Mouse (Mus musculus): ENCODE results near the gene Rcan1. TPM values are rescaled to one million over a fixed set of nuclear protein-coding genes. Genes with fewer than 3 reads are reported as not detected.
"Not testable (repeated sequence)": the region's sequence is repeated elsewhere in the genome, so short reads cannot be mapped to it uniquely, and the experiment has no call there.

Rcan1 gene
- polyA plus RNA-seq, 1 experiment from 2014 or later = 19.6 TPM

- no peaks in the 10 kb centered on the region for H3K36me3 ChIP-seq (ENCODE audit: control insufficient read depth, insufficient read depth, low read length)
- no peaks in the 10 kb centered on the region for H3K9me3 ChIP-seq (replicated peaks; ENCODE audit: control insufficient read depth, low read length)
- ATAC-seq (ENCODE audit: insufficient read depth, low FRiP score) = no peak
- no peaks in the 10 kb centered on the region; the same call in 1 of the 2 replicates for H3K27me3 ChIP-seq (ENCODE audit: control insufficient read depth, insufficient read depth, low read length)
- H3K27ac ChIP-seq (ENCODE audit: low read length) = no peak overlapping the region
- WGBS = 85% methylated on average over 5 of the region's 5 CpGs
- 0 out of 2 replicates have a peak, but pooled peaks cover 3% of the 10 kb centered on the region for H3K4me1 ChIP-seq (ENCODE audit: control insufficient read depth, insufficient read depth, low read length)
- H3K9ac ChIP-seq (ENCODE audit: low read length) = no peak overlapping the region
- H3K4me3 ChIP-seq (replicated peaks; ENCODE audit: low read length) = no peak overlapping the region
- H3K4me2 ChIP-seq (ENCODE audit: low read depth, low read length) = no peak overlapping the region
Observed at GRCm38 (mm10) chr16:92420641-92421040, 50.0 kb downstream of the Rcan1 start.

- H3K36me3 ChIP-seq (ENCODE audit: control insufficient read depth, insufficient read depth, low read length) = no peaks in the 10 kb centered on the region
- 0 out of 2 replicates have a peak, but pooled peaks cover 3% of the 10 kb centered on the region for H3K4me1 ChIP-seq (ENCODE audit: control insufficient read depth, insufficient read depth, low read length)
- H3K4me2 ChIP-seq (ENCODE audit: low read depth, low read length) = no peak overlapping the region
- H3K4me3 ChIP-seq (replicated peaks; ENCODE audit: low read length) = no peak overlapping the region
- no peaks in the 10 kb centered on the region; the same call in 1 of the 2 replicates for H3K27me3 ChIP-seq (ENCODE audit: control insufficient read depth, insufficient read depth, low read length)
- no peak overlapping the region for H3K27ac ChIP-seq (ENCODE audit: low read length)
- 90% methylated on average over 12 of the region's 12 CpGs for WGBS
- no peaks in the 10 kb centered on the region for H3K9me3 ChIP-seq (replicated peaks; ENCODE audit: control insufficient read depth, low read length)
- H3K9ac ChIP-seq (ENCODE audit: low read length) = no peak overlapping the region
- ATAC-seq (ENCODE audit: insufficient read depth, low FRiP score) = no peak
Observed at GRCm38 (mm10) chr16:92419099-92419498, 51.6 kb downstream of the Rcan1 start.

GRCm38 (mm10) chr16:92417267-92417666 is 53.4 kb downstream of the Rcan1 start:
- Histone ChIP-seq H3K27me3 (ENCODE audit: control insufficient read depth, insufficient read depth, low read length) (no peaks in the 10 kb centered on the region), H3K4me2 (ENCODE audit: low read depth, low read length) (no peak overlapping the region), H3K9ac (ENCODE audit: low read length) (no peak overlapping the region), H3K4me3 (replicated peaks; ENCODE audit: low read length) (no peak overlapping the region), H3K9me3 (replicated peaks; ENCODE audit: control insufficient read depth, low read length) (no peaks in the 10 kb centered on the region), H3K27ac (ENCODE audit: low read length) (no peak overlapping the region), H3K4me1 (ENCODE audit: control insufficient read depth, insufficient read depth, low read length) (0 out of 2 replicates have a peak, but pooled peaks cover 4% of the 10 kb centered on the region), H3K36me3 (ENCODE audit: control insufficient read depth, insufficient read depth, low read length) (no peaks in the 10 kb centered on the region)
- 72% methylated on average over 2 of the region's 2 CpGs for WGBS
- no peak for ATAC-seq (ENCODE audit: insufficient read depth, low FRiP score)

- Histone ChIP-seq H3K4me1 (ENCODE audit: control insufficient read depth, insufficient read depth, low read length) (0 out of 2 replicates have a peak, but pooled peaks cover 8% of the 10 kb centered on the region), H3K9ac (ENCODE audit: low read length) (0 out of 2 replicates have a peak overlapping the region, but pooled peaks have one; percentile 16), H3K4me2 (ENCODE audit: low read depth, low read length) (no peak overlapping the region), H3K9me3 (replicated peaks; ENCODE audit: control insufficient read depth, low read length) (no peaks in the 10 kb centered on the region), H3K27me3 (ENCODE audit: control insufficient read depth, insufficient read depth, low read length) (no peaks in the 10 kb centered on the region), H3K4me3 (replicated peaks; ENCODE audit: low read length) (no peak overlapping the region), H3K36me3 (ENCODE audit: control insufficient read depth, insufficient read depth, low read length) (no peaks in the 10 kb centered on the region), H3K27ac (ENCODE audit: low read length) (peak overlapping the region; percentile 75)
- no peak; the same call in 1 of the 2 replicates for ATAC-seq (ENCODE audit: insufficient read depth, low FRiP score)
- WGBS = 54% methylated on average over 7 of the region's 7 CpGs
Observed at GRCm38 (mm10) chr16:92415702-92416118, 55.0 kb downstream of the Rcan1 start.

GRCm38 (mm10) chr16:92415038-92415437 is 55.6 kb downstream of the Rcan1 start:
- not testable (repeated sequence) for ATAC-seq (ENCODE audit: insufficient read depth, low FRiP score); H3K9me3 ChIP-seq (replicated peaks; ENCODE audit: control insufficient read depth, low read length); H3K9ac ChIP-seq (ENCODE audit: low read length); H3K4me3 ChIP-seq (replicated peaks; ENCODE audit: low read length); H3K27me3 ChIP-seq (ENCODE audit: control insufficient read depth, insufficient read depth, low read length); H3K4me1 ChIP-seq (ENCODE audit: control insufficient read depth, insufficient read depth, low read length); H3K27ac ChIP-seq (ENCODE audit: low read length); H3K4me2 ChIP-seq (ENCODE audit: low read depth, low read length); H3K36me3 ChIP-seq (ENCODE audit: control insufficient read depth, insufficient read depth, low read length)
- WGBS = 54% methylated on average over 6 of the region's 6 CpGs

- no peak overlapping the region for H3K9ac ChIP-seq (ENCODE audit: low read length)
- no peak for ATAC-seq (ENCODE audit: insufficient read depth, low FRiP score)
- no peak overlapping the region for H3K4me3 ChIP-seq (replicated peaks; ENCODE audit: low read length)
- no peak overlapping the region for H3K4me2 ChIP-seq (ENCODE audit: low read depth, low read length)
- 59% methylated on average over 7 of the region's 7 CpGs for WGBS
- no peaks in the 10 kb centered on the region for H3K27me3 ChIP-seq (ENCODE audit: control insufficient read depth, insufficient read depth, low read length)
- no peaks in the 10 kb centered on the region for H3K36me3 ChIP-seq (ENCODE audit: control insufficient read depth, insufficient read depth, low read length)
- H3K9me3 ChIP-seq (replicated peaks; ENCODE audit: control insufficient read depth, low read length) = no peaks in the 10 kb centered on the region
- 0 out of 2 replicates have a peak overlapping the region, but pooled peaks have one; percentile 11 for H3K27ac ChIP-seq (ENCODE audit: low read length)
- peaks cover 13% of the 10 kb centered on the region for H3K4me1 ChIP-seq (ENCODE audit: control insufficient read depth, insufficient read depth, low read length)
Observed at GRCm38 (mm10) chr16:92412888-92413287, 57.8 kb downstream of the Rcan1 start.

GRCm38 (mm10) chr16:92411981-92412706 is 58.5 kb downstream of the Rcan1 start:
- Histone ChIP-seq H3K4me3 (replicated peaks; ENCODE audit: low read length) (no peak overlapping the region), H3K9me3 (replicated peaks; ENCODE audit: control insufficient read depth, low read length) (no peaks in the 10 kb centered on the region), H3K4me1 (ENCODE audit: control insufficient read depth, insufficient read depth, low read length) (peaks cover 13% of the 10 kb centered on the region), H3K9ac (ENCODE audit: low read length) (no peak overlapping the region), H3K27ac (ENCODE audit: low read length) (no peak overlapping the region), H3K36me3 (ENCODE audit: control insufficient read depth, insufficient read depth, low read length) (no peaks in the 10 kb centered on the region), H3K27me3 (ENCODE audit: control insufficient read depth, insufficient read depth, low read length) (no peaks in the 10 kb centered on the region), H3K4me2 (ENCODE audit: low read depth, low read length) (no peak overlapping the region)
- WGBS = 72% methylated on average over 19 of the region's 19 CpGs
- 0 out of 2 replicates have a peak, but pooled peaks have one; percentile 23 for ATAC-seq (ENCODE audit: insufficient read depth, low FRiP score)

- Histone ChIP-seq H3K4me3 (replicated peaks; ENCODE audit: low read length) (no peak overlapping the region), H3K4me2 (ENCODE audit: low read depth, low read length) (no peak overlapping the region), H3K4me1 (ENCODE audit: control insufficient read depth, insufficient read depth, low read length) (peaks cover 10% of the 10 kb centered on the region), H3K9ac (ENCODE audit: low read length) (no peak overlapping the region), H3K9me3 (replicated peaks; ENCODE audit: control insufficient read depth, low read length) (no peaks in the 10 kb centered on the region), H3K27me3 (ENCODE audit: control insufficient read depth, insufficient read depth, low read length) (no peaks in the 10 kb centered on the region), H3K36me3 (ENCODE audit: control insufficient read depth, insufficient read depth, low read length) (no peaks in the 10 kb centered on the region), H3K27ac (ENCODE audit: low read length) (no peak overlapping the region)
- ATAC-seq (ENCODE audit: insufficient read depth, low FRiP score) = no peak
- 76% methylated on average over 2 of the region's 2 CpGs for WGBS
Observed at GRCm38 (mm10) chr16:92410344-92410743, 60.3 kb downstream of the Rcan1 start.

GRCm38 (mm10) chr16:92407883-92408282 is 62.8 kb downstream of the Rcan1 start:
- peaks cover 17% of the 10 kb centered on the region for H3K4me1 ChIP-seq (ENCODE audit: control insufficient read depth, insufficient read depth, low read length)
- H3K36me3 ChIP-seq (ENCODE audit: control insufficient read depth, insufficient read depth, low read length) = no peaks in the 10 kb centered on the region
- ATAC-seq (ENCODE audit: insufficient read depth, low FRiP score) = no peak
- no peaks in the 10 kb centered on the region for H3K27me3 ChIP-seq (ENCODE audit: control insufficient read depth, insufficient read depth, low read length)
- no peak overlapping the region for H3K9ac ChIP-seq (ENCODE audit: low read length)
- H3K9me3 ChIP-seq (replicated peaks; ENCODE audit: control insufficient read depth, low read length) = no peaks in the 10 kb centered on the region
- H3K27ac ChIP-seq (ENCODE audit: low read length) = no peak overlapping the region
- no peak overlapping the region for H3K4me3 ChIP-seq (replicated peaks; ENCODE audit: low read length)
- 31% methylated on average over 2 of the region's 2 CpGs for WGBS
- H3K4me2 ChIP-seq (ENCODE audit: low read depth, low read length) = no peak overlapping the region

Measured in stomach, embryonic 16.5 days (tissue).